Mouse (Mus musculus) left cerebral cortex, adult 2 months (tissue): Measurements from ENCODE around the gene Ulk2. TPM values are rescaled to one million over a fixed set of nuclear protein-coding genes. Genes with fewer than 3 reads are reported as not detected.
A peak's percentile ranks its signal among the peaks of the same experiment; 100 is the strongest.
"Not testable (repeated sequence)": the region's sequence is repeated elsewhere in the genome, so short reads cannot be mapped to it uniquely, and the experiment has no call there.

Experiments
- DNase-seq, 2 experiments: peaks; one replicate each; pipeline ENCODE4 v3.0.0; 2021 to 2022; ENCODE audit warnings: low spot score in 2 of 2, mixed read lengths in 1 of 2; ENCODE audit errors: extremely low spot score in 1 of 2
- H3K27ac ChIP-seq: fragments of 200-600 bp; 2 replicates; pipeline ENCODE4 v1.8.1; 2022
- H3K4me3 ChIP-seq: fragments of 200-600 bp; 2 replicates; pipeline ENCODE4 v1.8.1; 2022
- CTCF ChIP-seq: fragments of 200-600 bp; IDR thresholded peaks from 2 replicates; pipeline ENCODE4 v1.8.1; 2022; ENCODE audit warnings: antibody characterized with exemption, mild to moderate bottlenecking, moderate library complexity
- intact Hi-C: fragments of 180-260 bp; cut with DNase I; formaldehyde crosslinking; loops from one replicate; pipeline ENCODE4 v1.15.1; 2025
- total RNA-seq, 2 experiments: library from RNA; stranded (reverse); gene quantifications; 2 replicates each; pipeline ENCODE4 v1.2.3; 2021

Gene Ulk2
- total RNA-seq, 2 experiments from 2014 or later: 77.0 to 82.4 TPM

DNA sequence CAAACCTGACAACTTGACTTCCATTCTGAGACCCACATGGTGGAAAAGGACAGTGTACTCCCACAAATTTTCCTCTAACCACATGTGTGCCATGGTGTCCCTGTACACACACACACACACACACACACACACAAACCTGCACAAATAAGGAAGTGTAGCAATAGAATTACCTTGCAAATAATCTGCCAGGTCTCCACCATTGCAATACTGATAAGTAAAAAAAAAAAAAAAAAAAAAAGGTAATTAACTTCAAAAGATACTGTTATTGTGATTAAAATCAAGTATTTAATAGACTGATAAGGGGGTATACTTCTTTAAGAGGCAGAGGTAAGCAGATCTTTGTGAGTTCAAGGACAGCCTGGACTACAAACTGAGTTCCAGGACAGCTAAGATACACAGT is 14.9 kb downstream of the Ulk2 start:
- DNase-seq: no peak
- no peak overlapping the region for H3K27ac ChIP-seq
- no peak for TF ChIP-seq CTCF
- intact Hi-C loops: no loop called here
- no peak overlapping the region for H3K4me3 ChIP-seq

DNA sequence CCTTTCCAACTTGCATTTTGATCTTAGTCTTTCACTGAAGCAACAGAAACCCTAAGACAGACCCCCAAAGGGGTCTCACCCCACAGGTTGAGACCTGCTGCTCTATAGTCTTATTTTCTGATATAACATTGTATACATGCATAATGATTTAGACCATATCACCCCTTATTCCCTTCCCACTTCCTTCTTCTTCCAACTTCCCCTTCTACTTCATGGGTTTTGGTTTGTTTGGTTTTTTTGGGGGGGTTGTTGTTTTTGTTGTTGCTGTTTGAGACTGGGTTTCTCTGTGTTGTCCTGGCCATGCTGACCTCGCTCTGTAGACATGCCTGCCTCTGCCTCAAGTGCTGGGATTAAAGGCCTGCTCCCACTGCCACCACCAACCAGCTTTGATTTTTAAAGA is 15.7 kb downstream of the Ulk2 start:
- Histone ChIP-seq H3K27ac (no peak overlapping the region), H3K4me3 (no peak overlapping the region)
- no peak for TF ChIP-seq CTCF
- no peak for DNase-seq
- intact Hi-C loops: no loop called here

DNA sequence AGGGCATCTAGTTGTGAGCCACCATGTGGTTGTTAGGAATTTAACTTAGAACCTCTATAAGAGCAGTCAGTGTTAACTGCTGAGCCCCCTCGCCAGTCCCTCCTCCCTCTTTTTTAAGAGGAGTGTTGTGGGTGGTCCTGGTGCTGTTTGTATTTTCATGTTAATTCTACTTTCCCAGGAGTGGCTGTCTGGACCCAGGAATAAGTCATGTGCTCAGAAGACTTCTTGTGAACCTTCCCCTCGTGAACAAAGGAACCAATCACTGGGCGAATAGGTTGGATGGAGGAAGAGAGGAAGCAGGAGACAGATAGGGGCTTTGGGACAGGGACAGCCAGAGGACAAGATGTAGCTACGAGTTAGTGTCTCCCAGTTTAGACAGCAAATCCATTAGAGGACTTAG is 45.1 kb downstream of the Ulk2 start:
- Histone ChIP-seq H3K4me3 (no peak overlapping the region), H3K27ac (no peak overlapping the region)
- no peak for TF ChIP-seq CTCF
- DNase-seq: no peak
- intact Hi-C loops: no loop called here

DNA sequence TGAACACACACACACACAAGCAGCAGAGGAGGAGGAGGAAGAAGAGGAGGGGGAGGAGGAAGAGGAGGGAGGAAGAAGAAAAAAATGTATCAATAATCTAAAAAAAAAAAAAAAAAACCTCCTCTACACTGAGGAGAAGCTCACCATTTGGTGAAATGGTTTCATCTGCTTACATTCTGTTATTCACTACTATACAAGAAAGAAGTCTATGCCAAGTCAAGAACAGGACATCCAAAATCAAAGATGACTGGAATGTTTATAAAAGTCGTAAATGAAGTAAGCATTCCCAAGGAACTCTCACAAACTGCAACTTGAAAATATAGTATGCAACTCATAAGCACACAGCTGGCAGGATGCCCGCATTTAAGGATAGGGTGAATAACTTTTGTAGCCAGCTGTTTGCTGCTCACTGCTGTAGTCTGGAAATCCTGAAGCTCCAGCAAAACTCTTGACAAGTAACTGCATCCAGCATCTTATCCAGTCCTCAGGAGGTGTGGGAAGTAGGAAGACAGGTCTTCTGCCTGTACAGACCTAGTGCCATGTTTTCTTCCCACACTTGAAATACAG is 46.2 kb downstream of the Ulk2 start:
- Histone ChIP-seq H3K27ac (no peak overlapping the region), H3K4me3 (no peak overlapping the region)
- TF ChIP-seq CTCF: no peak
- no peak for DNase-seq
- intact Hi-C loops: no loop called here

DNA sequence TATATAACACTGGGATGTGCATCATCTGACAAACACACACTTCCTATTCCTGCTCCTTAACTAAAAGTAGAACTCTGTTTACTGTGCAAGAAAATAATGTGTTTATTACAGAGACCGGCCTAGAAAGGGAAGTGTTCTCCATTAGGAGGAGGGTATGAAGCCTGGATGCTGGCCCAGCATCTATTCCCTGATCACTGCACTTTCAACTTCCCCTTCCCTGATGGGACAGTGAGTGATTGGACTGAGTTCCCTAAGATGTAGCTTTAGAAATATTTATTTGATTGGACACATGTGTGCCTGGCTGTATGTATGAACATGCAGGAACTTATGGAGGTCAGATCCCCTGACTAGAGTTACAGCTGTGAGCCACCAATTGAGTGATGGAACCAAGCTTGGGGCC is 61.4 kb downstream of the Ulk2 start:
- H3K4me3 ChIP-seq: no peak overlapping the region
- DNase-seq: no peak
- H3K27ac ChIP-seq: no peak overlapping the region
- intact Hi-C loops: no loop called here
- TF ChIP-seq CTCF: no peak

DNA sequence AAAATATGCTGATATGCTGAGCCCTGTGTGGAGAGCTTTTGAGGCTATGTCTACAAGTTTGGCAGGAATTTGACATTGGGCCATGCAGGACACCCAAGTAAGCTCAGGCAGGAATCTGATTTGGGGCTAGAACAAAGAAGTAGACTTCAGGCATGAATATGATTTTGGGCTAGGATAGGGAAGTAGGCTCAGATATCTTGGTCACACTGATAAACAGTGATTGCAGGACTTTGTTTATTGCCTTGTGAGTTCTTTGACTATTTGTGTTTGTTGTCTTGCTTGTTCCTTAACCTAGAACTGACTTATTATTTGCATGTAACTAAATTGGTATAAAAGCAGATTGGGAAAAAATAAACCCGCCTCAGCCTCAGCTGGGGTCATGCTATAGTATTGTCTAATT is 66.3 kb downstream of the Ulk2 start:
- H3K4me3 ChIP-seq: no peak overlapping the region
- H3K27ac ChIP-seq: no peak overlapping the region
- intact Hi-C loops: no loop called here
- DNase-seq: no peak
- no peak for TF ChIP-seq CTCF

DNA sequence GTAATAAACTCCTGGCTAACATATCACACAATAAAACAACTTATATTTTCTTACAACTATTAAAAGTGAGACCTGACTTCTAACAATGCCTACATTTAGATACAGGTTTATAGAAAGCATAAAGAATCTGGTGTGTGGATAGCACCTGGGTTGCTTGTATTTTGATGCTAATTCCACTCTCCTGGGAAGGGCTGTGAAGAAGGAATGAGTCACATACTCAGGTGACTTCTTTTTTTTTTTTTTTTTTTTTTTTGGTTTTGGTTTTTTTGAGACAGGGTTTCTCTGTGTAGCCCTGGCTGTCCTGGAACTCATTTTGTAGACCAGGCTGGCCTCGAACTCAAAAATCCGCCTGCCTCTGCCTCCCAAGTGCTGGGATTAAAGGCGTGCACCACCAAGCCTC is 72.3 kb downstream of the Ulk2 start:
- H3K4me3 ChIP-seq, H3K27ac ChIP-seq, DNase-seq, intact Hi-C loops: not testable (repeated sequence)

DNA sequence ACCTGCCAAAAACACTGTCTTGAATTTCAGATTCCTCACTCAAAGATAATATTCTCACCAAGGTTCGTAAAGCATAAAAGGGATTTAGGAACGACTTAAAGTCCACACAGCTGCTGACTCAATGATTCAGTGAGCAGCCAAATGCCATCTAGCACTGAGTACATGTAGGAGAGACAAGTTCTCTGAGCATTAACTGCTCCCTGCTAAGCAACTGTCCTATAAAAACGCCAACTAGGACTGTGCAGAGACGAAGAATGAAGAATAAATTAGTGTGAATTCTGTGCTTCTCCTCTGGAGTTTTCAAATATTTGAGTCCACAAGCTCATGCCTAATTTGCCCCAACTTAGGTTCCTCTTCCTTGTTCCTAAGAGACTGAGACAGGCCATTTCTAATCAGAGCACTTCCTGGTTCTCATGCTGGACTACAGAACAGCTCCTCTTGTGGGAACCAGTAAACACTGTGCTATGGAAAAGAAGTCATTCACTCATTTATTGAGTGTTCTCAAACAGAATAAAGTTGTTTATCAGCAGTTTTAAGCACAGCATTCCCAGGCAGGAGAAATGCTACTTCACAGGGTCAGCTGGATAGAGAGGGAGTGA is 80.2 kb downstream of the Ulk2 start:
- TF ChIP-seq CTCF: no peak; the same call in 1 of the 2 replicates
- Histone ChIP-seq H3K27ac (peak overlapping the region; percentile 56; the same call in 1 of the 2 replicates), H3K4me3 (no peak overlapping the region)
- no peak for DNase-seq
- intact Hi-C loops: no loop called here

DNA sequence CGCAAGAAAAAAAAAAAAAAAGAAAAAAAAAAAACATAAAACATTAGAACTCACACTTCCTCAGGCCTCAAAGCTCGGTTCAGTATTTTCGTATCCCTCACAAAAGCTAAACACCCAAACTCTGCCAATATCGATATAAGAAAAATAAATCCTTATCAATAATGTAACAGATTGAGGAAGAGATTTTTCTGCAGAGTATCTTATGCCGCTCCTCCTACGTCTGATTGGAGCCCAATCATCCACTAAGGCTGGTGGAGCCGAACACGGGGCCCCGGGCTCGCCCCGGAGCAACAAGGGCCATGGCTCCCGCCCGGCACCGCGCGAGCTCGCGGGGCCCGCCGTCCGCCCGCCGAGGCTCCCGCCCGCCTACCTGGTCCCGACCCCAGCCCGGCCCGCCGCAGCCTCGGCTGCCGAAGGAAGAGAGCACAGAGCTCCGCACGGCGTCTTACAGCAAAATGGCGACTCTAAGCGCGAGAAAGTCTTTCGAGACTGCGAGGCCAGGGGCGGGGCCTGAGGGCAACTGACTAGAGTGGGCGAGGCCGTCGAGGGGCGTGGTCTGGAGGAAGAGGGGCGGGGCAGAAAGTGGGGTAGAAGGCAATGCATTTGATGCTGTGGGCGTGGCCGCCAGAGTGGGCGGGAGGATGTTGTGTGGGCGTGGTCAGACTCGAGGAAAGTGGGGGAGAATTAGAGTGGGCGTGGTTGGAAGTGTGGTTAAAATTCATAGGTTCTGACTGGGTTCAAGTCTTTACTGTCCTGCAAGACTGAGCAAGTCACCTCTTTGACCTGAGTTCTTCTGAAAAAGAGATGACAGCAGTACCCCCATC is 93.1 kb downstream of the Ulk2 start, which contains the start of gene Prpsap2:
Gene Prpsap2 (minus strand): TSS at position 505 of the 824 bp plus-strand sequence.
- Histone ChIP-seq H3K4me3 (peak within 1 kb of the TSS; percentile 70), H3K27ac (peak within 1 kb of the TSS; percentile 76)
- no peak for TF ChIP-seq CTCF
- DNase-seq: peak; percentile 94 to 95
- intact Hi-C loops: no loop called here

DNA sequence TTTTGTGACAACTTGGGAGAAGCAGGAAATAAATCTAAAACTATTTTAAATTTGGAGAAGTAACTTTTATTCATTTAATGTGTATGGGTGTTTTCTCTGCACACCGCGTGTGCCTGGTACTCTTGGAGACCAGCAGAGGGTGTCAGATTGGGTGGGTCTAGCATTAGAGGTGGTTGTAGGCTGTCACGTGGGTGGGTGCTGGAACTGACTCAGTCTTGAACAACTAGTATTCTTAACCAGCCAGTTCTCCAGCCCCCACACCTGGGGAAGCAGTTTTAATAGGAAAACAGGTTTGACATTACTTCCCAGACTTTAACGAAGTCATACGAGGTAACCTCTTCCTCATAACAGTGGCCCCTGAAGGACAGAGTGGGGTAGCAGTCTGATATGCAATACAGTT is 94.4 kb downstream of the Ulk2 start:
- intact Hi-C loops: no loop called here
- H3K4me3 ChIP-seq: peak overlapping the region; percentile 70
- peak; percentile 39 for TF ChIP-seq CTCF
- H3K27ac ChIP-seq: no peak overlapping the region
- DNase-seq: peak; percentile 26 to 39

DNA sequence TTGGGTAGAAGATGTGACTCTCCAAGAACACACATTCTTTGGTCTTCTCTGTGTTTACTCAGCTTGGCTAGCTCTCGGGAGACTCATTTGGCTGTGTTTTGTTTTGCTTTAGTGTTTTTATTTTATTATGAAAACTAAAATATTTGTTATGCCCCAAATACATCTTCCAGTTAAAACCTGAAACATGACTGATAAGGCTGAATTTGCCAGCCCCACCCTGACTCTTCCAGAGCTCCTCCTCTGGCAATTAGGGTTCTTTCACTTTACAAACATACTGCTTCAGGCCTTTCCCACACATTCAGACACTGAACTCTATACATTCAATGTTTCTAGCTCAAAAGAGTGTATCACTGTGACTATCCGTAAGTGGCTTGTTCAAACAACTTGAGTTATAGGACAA is 97.7 kb downstream of the Ulk2 start:
- no peak for DNase-seq
- no peak overlapping the region for H3K4me3 ChIP-seq
- no peak overlapping the region for H3K27ac ChIP-seq
- intact Hi-C loops: no loop called here
- no peak for TF ChIP-seq CTCF

DNA sequence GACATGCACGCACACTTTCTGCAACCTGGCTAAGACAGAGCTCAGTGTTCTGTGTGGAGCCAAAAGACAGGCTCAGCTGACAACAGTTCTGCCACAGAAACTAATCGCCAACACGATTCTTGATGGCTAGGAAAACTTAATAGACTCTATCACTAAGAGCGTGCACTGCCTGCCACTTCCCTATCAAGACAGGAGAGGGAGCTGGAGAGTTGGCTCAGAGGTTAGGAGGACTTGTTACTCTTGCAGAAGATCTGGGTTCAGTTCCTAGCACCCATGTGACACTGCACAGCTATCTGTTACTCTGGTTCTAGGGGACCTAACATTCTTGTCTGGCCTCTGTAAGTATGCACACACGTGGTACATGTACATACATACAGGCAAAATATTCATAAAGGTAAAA is 103.3 kb downstream of the Ulk2 start:
- intact Hi-C loops: no loop called here

DNA sequence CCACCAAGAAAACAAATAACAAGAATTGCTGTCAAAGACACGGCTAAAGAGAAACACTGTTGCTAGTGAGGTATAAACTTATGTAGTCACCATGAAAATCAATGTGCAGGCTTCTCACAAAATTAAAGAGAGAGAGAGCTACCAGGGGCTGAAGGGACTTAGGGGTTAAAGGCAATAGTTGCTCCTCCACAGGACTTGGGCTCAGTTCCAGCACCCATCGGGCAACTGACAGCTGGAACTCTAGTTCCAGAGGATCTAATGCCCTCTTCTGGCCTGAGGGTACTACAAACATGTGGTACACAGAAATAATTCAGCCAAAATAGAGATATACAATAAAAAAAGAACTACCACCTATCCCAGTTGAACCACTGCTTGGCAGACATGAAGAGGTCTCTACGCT is 107.7 kb downstream of the Ulk2 start:
- no peak for TF ChIP-seq CTCF
- no peak for DNase-seq
- intact Hi-C loops: no loop called here

More for the DNA sequence above, 103.3 kb downstream of the Ulk2 start:
- no peak overlapping the region for H3K27ac ChIP-seq
- TF ChIP-seq CTCF: peak; percentile 62
- no peak for DNase-seq
- no peak overlapping the region for H3K4me3 ChIP-seq

More for the DNA sequence above, 107.7 kb downstream of the Ulk2 start:
- Histone ChIP-seq H3K27ac (no peak overlapping the region), H3K4me3 (no peak overlapping the region)
